Mouse (Mus musculus): Measurements from ENCODE around the gene Cacna1h. TPM values are rescaled to one million over a fixed set of nuclear protein-coding genes. Genes with fewer than 3 reads are reported as not detected.

Cacna1h gene
- polyA plus RNA-seq, 1 experiment from 2014 or later: 3.6 TPM

- no peak for ATAC-seq (ENCODE audit: insufficient read depth)
Measured at GRCm38 (mm10) chr17:25472044-25472443, 38.5 kb upstream of the Cacna1h start.

GRCm38 (mm10) chr17:25471418-25471817, 37.8 kb upstream of the Cacna1h start:
- no peak for ATAC-seq (ENCODE audit: insufficient read depth)
- H3K4me1 ChIP-seq (ENCODE audit: insufficient read depth): no peaks in the 10 kb centered on the region

More at GRCm38 (mm10) chr17:25472044-25472443, 38.5 kb upstream of the Cacna1h start:
- Histone ChIP-seq H3K4me2 (peak overlapping the region; percentile 13; the same call in 1 of the 2 replicates), H3K9me3 (ENCODE audit: low read depth, low read length) (no peaks in the 10 kb centered on the region), H3K4me1 (ENCODE audit: insufficient read depth) (no peaks in the 10 kb centered on the region), H3K27ac (ENCODE audit: low read depth) (no peak overlapping the region), H3K9ac (no peak overlapping the region), H3K27me3 (ENCODE audit: insufficient read depth, low read length) (peaks cover 9% of the 10 kb centered on the region), H3K36me3 (ENCODE audit: insufficient read depth) (no peaks in the 10 kb centered on the region), H3K4me3 (ENCODE audit: low read depth, low read length) (no peak overlapping the region)
- no peak for TF ChIP-seq CTCF (IDR thresholded peaks at IDR 0.05; ENCODE audit: low read depth)
- WGBS: 34% methylated on average over 14 of the region's 14 CpGs
- no peak for DNase-seq

GRCm38 (mm10) chr17:25469798-25470197, 36.2 kb upstream of the Cacna1h start:
- no peaks in the 10 kb centered on the region for H3K9me3 ChIP-seq (ENCODE audit: low read depth, low read length)
- peaks cover 9% of the 10 kb centered on the region for H3K27me3 ChIP-seq (ENCODE audit: insufficient read depth, low read length)
- peak; percentile 87 for TF ChIP-seq CTCF (IDR thresholded peaks at IDR 0.05; ENCODE audit: low read depth)
- no peak for ATAC-seq (ENCODE audit: insufficient read depth)
- no peaks in the 10 kb centered on the region for H3K36me3 ChIP-seq (ENCODE audit: insufficient read depth)
- DNase-seq: peak; percentile 88
- no peak overlapping the region for H3K27ac ChIP-seq (ENCODE audit: low read depth)
- 27% methylated on average over 8 of the region's 8 CpGs for WGBS
- H3K4me3 ChIP-seq (ENCODE audit: low read depth, low read length): no peak overlapping the region
- no peak overlapping the region for H3K4me2 ChIP-seq
- H3K4me1 ChIP-seq (ENCODE audit: insufficient read depth): no peaks in the 10 kb centered on the region
- no peak overlapping the region for H3K9ac ChIP-seq

More at GRCm38 (mm10) chr17:25471418-25471817, 37.8 kb upstream of the Cacna1h start:
- no peak overlapping the region for H3K27ac ChIP-seq (ENCODE audit: low read depth)
- no peaks in the 10 kb centered on the region for H3K36me3 ChIP-seq (ENCODE audit: insufficient read depth)
- peak; percentile 32 for DNase-seq
- H3K4me2 ChIP-seq: peak overlapping the region; percentile 13; the same call in 1 of the 2 replicates
- no peak for TF ChIP-seq CTCF (IDR thresholded peaks at IDR 0.05; ENCODE audit: low read depth)
- whole genome bisulfite sequencing: 30% methylated on average over 8 of the region's 8 CpGs
- H3K9ac ChIP-seq: no peak overlapping the region
- H3K9me3 ChIP-seq (ENCODE audit: low read depth, low read length): no peaks in the 10 kb centered on the region
- peaks cover 9% of the 10 kb centered on the region for H3K27me3 ChIP-seq (ENCODE audit: insufficient read depth, low read length)
- no peak overlapping the region for H3K4me3 ChIP-seq (ENCODE audit: low read depth, low read length)

- no peaks in the 10 kb centered on the region for H3K4me1 ChIP-seq (ENCODE audit: insufficient read depth)
- H3K36me3 ChIP-seq (ENCODE audit: insufficient read depth): no peaks in the 10 kb centered on the region
- TF ChIP-seq CTCF (IDR thresholded peaks at IDR 0.05; ENCODE audit: low read depth): no peak
- WGBS: 57% methylated on average over 6 of the region's 6 CpGs
- no peak overlapping the region for H3K4me2 ChIP-seq
- DNase-seq (no peak), ATAC-seq (ENCODE audit: insufficient read depth) (no peak)
- no peak overlapping the region for H3K4me3 ChIP-seq (ENCODE audit: low read depth, low read length)
- H3K9ac ChIP-seq: no peak overlapping the region
- H3K9me3 ChIP-seq (ENCODE audit: low read depth, low read length): no peaks in the 10 kb centered on the region
- H3K27me3 ChIP-seq (ENCODE audit: insufficient read depth, low read length): 0 out of 2 replicates have a peak, but pooled peaks cover 4% of the 10 kb centered on the region
- H3K27ac ChIP-seq (ENCODE audit: low read depth): no peak overlapping the region
Measured at GRCm38 (mm10) chr17:25468301-25468700, 34.7 kb upstream of the Cacna1h start.

GRCm38 (mm10) chr17:25467781-25468180, 34.2 kb upstream of the Cacna1h start:
- DNase-seq: no peak
- Histone ChIP-seq H3K4me2 (no peak overlapping the region), H3K36me3 (ENCODE audit: insufficient read depth) (no peaks in the 10 kb centered on the region), H3K27ac (ENCODE audit: low read depth) (no peak overlapping the region), H3K4me1 (ENCODE audit: insufficient read depth) (no peaks in the 10 kb centered on the region), H3K4me3 (ENCODE audit: low read depth, low read length) (no peak overlapping the region), H3K9me3 (ENCODE audit: low read depth, low read length) (no peaks in the 10 kb centered on the region), H3K27me3 (ENCODE audit: insufficient read depth, low read length) (0 out of 2 replicates have a peak, but pooled peaks cover 4% of the 10 kb centered on the region), H3K9ac (no peak overlapping the region)
- WGBS: 31% methylated on average over 6 of the region's 6 CpGs
- ATAC-seq (ENCODE audit: insufficient read depth): no peak
- TF ChIP-seq CTCF (IDR thresholded peaks at IDR 0.05; ENCODE audit: low read depth): no peak

GRCm38 (mm10) chr17:25466257-25466656, 32.7 kb upstream of the Cacna1h start:
- no peaks in the 10 kb centered on the region for H3K36me3 ChIP-seq (ENCODE audit: insufficient read depth)
- TF ChIP-seq CTCF (IDR thresholded peaks at IDR 0.05; ENCODE audit: low read depth): no peak
- no peak overlapping the region for H3K4me3 ChIP-seq (ENCODE audit: low read depth, low read length)
- DNase-seq (no peak), ATAC-seq (ENCODE audit: insufficient read depth) (no peak)
- H3K27ac ChIP-seq (ENCODE audit: low read depth): no peak overlapping the region
- H3K9me3 ChIP-seq (ENCODE audit: low read depth, low read length): no peaks in the 10 kb centered on the region
- 79% methylated on average over 2 of the region's 2 CpGs for WGBS
- H3K4me2 ChIP-seq: no peak overlapping the region
- H3K9ac ChIP-seq: no peak overlapping the region
- H3K4me1 ChIP-seq (ENCODE audit: insufficient read depth): no peaks in the 10 kb centered on the region
- no peaks in the 10 kb centered on the region for H3K27me3 ChIP-seq (ENCODE audit: insufficient read depth, low read length)

GRCm38 (mm10) chr17:25464091-25464490, 30.5 kb upstream of the Cacna1h start:
- Histone ChIP-seq H3K9me3 (ENCODE audit: low read depth, low read length) (no peaks in the 10 kb centered on the region), H3K27ac (ENCODE audit: low read depth) (no peak overlapping the region; the same call in 1 of the 2 replicates), H3K4me2 (no peak overlapping the region), H3K27me3 (ENCODE audit: insufficient read depth, low read length) (no peaks in the 10 kb centered on the region), H3K36me3 (ENCODE audit: insufficient read depth) (no peaks in the 10 kb centered on the region), H3K4me1 (ENCODE audit: insufficient read depth) (no peaks in the 10 kb centered on the region), H3K9ac (no peak overlapping the region), H3K4me3 (ENCODE audit: low read depth, low read length) (no peak overlapping the region)
- DNase-seq (no peak), ATAC-seq (ENCODE audit: insufficient read depth) (no peak)
- no peak for TF ChIP-seq CTCF (IDR thresholded peaks at IDR 0.05; ENCODE audit: low read depth)
- 63% methylated on average over 4 of the region's 4 CpGs for WGBS

All from lung, embryonic 14.5 days (tissue).